Mouse (Mus musculus): ENCODE data around the gene Ank2.

The Ank2 gene

GRCm38 (mm10) chr3:127116226-127116625, 382.9 kb downstream of the Ank2 start:
- DNase-seq (ENCODE audit: low spot score) = no peak

GRCm38 (mm10) chr3:127113238-127113637, 385.9 kb downstream of the Ank2 start:
- no peak for DNase-seq (ENCODE audit: low spot score)

GRCm38 (mm10) chr3:127109413-127109812, 389.7 kb downstream of the Ank2 start:
- DNase-seq (ENCODE audit: low spot score) = no peak

GRCm38 (mm10) chr3:127108481-127108880, 390.7 kb downstream of the Ank2 start:
- DNase-seq (ENCODE audit: low spot score) = no peak

- no peak for DNase-seq (ENCODE audit: low spot score)
Measured at GRCm38 (mm10) chr3:127107281-127107680, 391.9 kb downstream of the Ank2 start.

GRCm38 (mm10) chr3:127101326-127101725, 397.8 kb downstream of the Ank2 start:
- DNase-seq (ENCODE audit: low spot score) = no peak

- DNase-seq (ENCODE audit: low spot score) = no peak
Measured at GRCm38 (mm10) chr3:127097745-127098144, 401.4 kb downstream of the Ank2 start.

GRCm38 (mm10) chr3:127097106-127097505, 402.0 kb downstream of the Ank2 start:
- no peak for DNase-seq (ENCODE audit: low spot score)

- DNase-seq (ENCODE audit: low spot score) = no peak
Measured at GRCm38 (mm10) chr3:127093631-127094030, 405.5 kb downstream of the Ank2 start.

- DNase-seq (ENCODE audit: low spot score) = no peak
Measured at GRCm38 (mm10) chr3:127087574-127087973, 411.6 kb downstream of the Ank2 start.

- DNase-seq (ENCODE audit: low spot score) = no peak
Measured at GRCm38 (mm10) chr3:127086834-127087506, 412.2 kb downstream of the Ank2 start.

- DNase-seq (ENCODE audit: low spot score) = no peak
Measured at GRCm38 (mm10) chr3:127077369-127077768, 421.8 kb downstream of the Ank2 start.

- no peak for DNase-seq (ENCODE audit: low spot score)
Measured at GRCm38 (mm10) chr3:127075531-127076280, 423.4 kb downstream of the Ank2 start.

GRCm38 (mm10) chr3:127071471-127071870, 427.7 kb downstream of the Ank2 start:
- DNase-seq (ENCODE audit: low spot score) = no peak

- no peak for DNase-seq (ENCODE audit: low spot score)
Measured at GRCm38 (mm10) chr3:127063654-127064386, 435.3 kb downstream of the Ank2 start.

GRCm38 (mm10) chr3:127059671-127060070, 439.5 kb downstream of the Ank2 start:
- no peak for DNase-seq (ENCODE audit: low spot score)

- DNase-seq (ENCODE audit: low spot score) = no peak
Measured at GRCm38 (mm10) chr3:127041288-127041687, 457.9 kb downstream of the Ank2 start.

GRCm38 (mm10) chr3:127038570-127038969, 460.6 kb downstream of the Ank2 start:
- no peak for DNase-seq (ENCODE audit: low spot score)

- no peak for DNase-seq (ENCODE audit: low spot score)
Measured at GRCm38 (mm10) chr3:127036118-127036517, 463.0 kb downstream of the Ank2 start.

GRCm38 (mm10) chr3:127035540-127035939, 463.6 kb downstream of the Ank2 start:
- no peak for DNase-seq (ENCODE audit: low spot score)

- no peak for DNase-seq (ENCODE audit: low spot score)
Measured at GRCm38 (mm10) chr3:127034983-127035382, 464.2 kb downstream of the Ank2 start.

GRCm38 (mm10) chr3:127023992-127024391, 475.2 kb downstream of the Ank2 start:
- DNase-seq (ENCODE audit: low spot score) = no peak

- no peak for DNase-seq (ENCODE audit: low spot score)
Measured at GRCm38 (mm10) chr3:127020167-127020566, 479.0 kb downstream of the Ank2 start.

Data from ovary, postnatal 36 days (tissue).